Mouse (Mus musculus) right cerebral cortex, postnatal 25 days (tissue): ENCODE results near the gene Taar8c.

Experiments
- DNase-seq: peaks from one replicate; pipeline ENCODE4 v3.0.0; 2022

Gene Taar8c

GRCm38 (mm10) chr10:24058986-24059385, 42.7 kb downstream of the Taar8c start:
- no peak for DNase-seq

- DNase-seq, result no peak
Observed at GRCm38 (mm10) chr10:24052039-24052438, 49.7 kb downstream of the Taar8c start.
